Mouse (Mus musculus) liver, postnatal 0 days (tissue): Measurements from ENCODE around the gene Magoh. TPM values are rescaled to one million over a fixed set of nuclear protein-coding genes. Genes with fewer than 3 reads are reported as not detected.

Experiments
- ATAC-seq: fragments of 200-750 bp; cut with Nextera tagmentation; 2 replicates; pipeline ENCODE4 v1.8.0; 2017; ENCODE audit warnings: mild to moderate bottlenecking, moderate library complexity
- DNase-seq: peaks from one replicate; pipeline ENCODE4 v3.0.0-alpha.2; 2016
- H3K27ac ChIP-seq: fragments of 300-500 bp; sonication (generic); 2 replicates; pipeline ENCODE4 v1.5.1; 2014; ENCODE audit warnings: antibody characterized with exemption, moderate library complexity, mild to moderate bottlenecking, low read depth
- H3K27me3 ChIP-seq: fragments of 300-500 bp; sonication (generic); 2 replicates; pipeline ENCODE4 v1.6.1; 2014; ENCODE audit warnings: low read length, control low read depth, mixed read lengths; ENCODE audit not compliant: insufficient read depth
- H3K36me3 ChIP-seq: fragments of 300-500 bp; sonication (generic); replicated peaks from 2 replicates; pipeline ENCODE4 v1.6.1; 2014; ENCODE audit warnings: mild to moderate bottlenecking, control low read depth, low read length, moderate library complexity, mixed read lengths; ENCODE audit not compliant: insufficient read depth
- H3K4me1 ChIP-seq: fragments of 300-500 bp; sonication (generic); 2 replicates; pipeline ENCODE4 v1.6.1; 2014; ENCODE audit warnings: antibody characterized with exemption, mild to moderate bottlenecking, control low read depth; ENCODE audit not compliant: insufficient read depth
- H3K4me2 ChIP-seq: fragments of 300-500 bp; sonication (generic); 2 replicates; pipeline ENCODE4 v1.6.1; 2014; ENCODE audit warnings: low read depth, mild to moderate bottlenecking, low read length, moderate library complexity, mixed read lengths
- H3K4me3 ChIP-seq: fragments of 300-500 bp; sonication (generic); 2 replicates; pipeline ENCODE4 v1.5.1; 2014; ENCODE audit warnings: low read depth, low read length
- H3K9ac ChIP-seq: fragments of 300-500 bp; sonication (generic); replicated peaks from 2 replicates; pipeline ENCODE4 v1.6.1; 2014; ENCODE audit warnings: mild to moderate bottlenecking, moderate library complexity
- H3K9me3 ChIP-seq: fragments of 300-500 bp; sonication (generic); 2 replicates; pipeline ENCODE4 v1.6.1; 2016; ENCODE audit warnings: mild to moderate bottlenecking, control low read depth, low read length, mixed read lengths
- CTCF ChIP-seq: sonication (generic); IDR thresholded peaks from 2 replicates; pipeline ENCODE4 v1.5.1; 2016; ENCODE audit warnings: antibody characterized with exemption, low read depth
- EP300 ChIP-seq: IDR thresholded peaks from 2 replicates; pipeline ENCODE4 v1.6.1; 2016; ENCODE audit warnings: antibody characterized with exemption, low read depth, mild to moderate bottlenecking
- WGBS: fragments of 180-500 bp; shearing (Covaris S2); extraction: QIAGEN DNeasy Blood & Tissue Kit; methylation state at CpG from one replicate; pipeline ENCODE4 v1.1.7; 2014; ENCODE audit not compliant: insufficient replicate concordance; 5-methylcytosine and 5-hydroxymethylcytosine counted together
- polyA plus RNA-seq: library from polyadenylated mRNA; unstranded; fragments of >200 nt; fragmentation: Nextera tagmentation; extraction: Ambion mirVana; gene quantifications from 2 replicates; pipeline ENCODE4 v1.2.1, GENCODE M21; 2015

Magoh gene
- polyA plus RNA-seq, 1 experiment from 2014 or later = 67.5 TPM

DNA sequence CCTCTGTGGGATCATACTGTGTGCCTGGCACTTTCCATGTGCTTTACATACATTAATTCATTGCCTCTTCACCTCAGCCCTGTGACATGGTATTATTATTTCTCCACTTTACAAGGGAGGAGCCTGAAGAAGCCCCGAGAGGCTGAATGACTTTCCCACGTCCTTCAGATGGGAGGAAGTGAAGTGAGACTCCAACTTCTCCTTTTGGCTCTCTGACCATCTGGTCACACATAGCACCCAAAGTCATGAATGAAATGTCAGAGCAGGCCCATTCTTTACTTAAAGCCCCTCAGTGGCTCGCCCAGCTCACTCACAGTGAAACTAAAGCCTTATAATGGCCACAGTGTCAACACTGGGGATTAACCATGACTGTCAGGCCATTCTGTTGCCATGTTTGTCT, 55.7 kb downstream of the Magoh start:
- Histone ChIP-seq H3K9me3 (no peaks in the 10 kb centered on the region), H3K4me3 (no peak overlapping the region), H3K27ac (no peak overlapping the region), H3K27me3 (no peaks in the 10 kb centered on the region), H3K4me2 (no peak overlapping the region), H3K4me1 (no peaks in the 10 kb centered on the region), H3K9ac (no peak overlapping the region), H3K36me3 (no peaks in the 10 kb centered on the region)
- DNase-seq (no peak), ATAC-seq (no peak)
- TF ChIP-seq EP300 (no peak), CTCF (no peak)
- 36% methylated on average over 3 of the region's 3 CpGs for WGBS

Other genes starting within 250 kb of the Magoh start
- not detected in 2 replicates for gene Dmrtb1, start 195.5 kb upstream of the Magoh start, polyA plus RNA-seq
- gene Lrp8, start 77.5 kb upstream of the Magoh start, polyA plus RNA-seq = 0.61 and 0.63 TPM in 2 replicates
- gene 0610037L13Rik, start 10.1 kb downstream of the Magoh start, polyA plus RNA-seq = 44.4 and 45.8 TPM in 2 replicates
- gene Cpt2, start 43.9 kb downstream of the Magoh start, polyA plus RNA-seq = 99.3 and 100 TPM in 2 replicates
- 0.04 TPM in 1 of 2 replicates, not detected in the other for gene Slc1a7, start 88.6 kb downstream of the Magoh start, polyA plus RNA-seq
- gene Podn, start 216.7 kb downstream of the Magoh start, polyA plus RNA-seq = 0.34 and 0.43 TPM in 2 replicates